Mouse (Mus musculus): Measurements from ENCODE around the gene H2-M10.6. TPM values are rescaled to one million over a fixed set of nuclear protein-coding genes. Genes with fewer than 3 reads are reported as not detected.

H2-M10.6 gene
- polyA plus RNA-seq, 1 experiment from 2014 or later: not detected

DNA sequence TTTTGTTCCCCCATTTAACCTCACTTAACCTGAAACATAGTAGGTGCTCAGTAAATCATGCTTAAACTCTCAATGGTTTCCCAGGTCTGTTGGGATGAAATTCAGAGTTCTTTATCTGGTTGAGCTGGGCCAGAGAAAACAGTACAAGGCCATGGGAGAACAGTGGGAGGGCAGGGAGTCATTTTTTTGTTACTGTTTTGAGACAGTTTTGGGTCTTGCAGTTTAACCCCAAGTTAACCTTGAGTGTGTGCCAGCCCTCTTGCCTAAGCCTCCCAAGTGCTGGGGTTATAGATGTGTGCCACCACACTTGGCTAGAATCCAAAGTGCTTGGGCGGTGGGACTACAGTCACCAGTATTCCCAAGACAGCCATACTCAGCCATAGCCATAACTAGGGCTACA is 32.8 kb downstream of the H2-M10.6 start:
- no peak overlapping the region for H3K27ac ChIP-seq
- no peak overlapping the region for H3K9ac ChIP-seq
- no peak for ATAC-seq (ENCODE audit: low FRiP score)
- H3K4me1 ChIP-seq: no peaks in the 10 kb centered on the region
- H3K36me3 ChIP-seq (replicated peaks): 0 out of 2 replicates have a peak, but pooled peaks cover 3% of the 10 kb centered on the region
- H3K27me3 ChIP-seq: no peaks in the 10 kb centered on the region
- 90% methylated on average over 1 of the region's 1 CpGs for WGBS
- no peak overlapping the region for H3K4me2 ChIP-seq
- no peak overlapping the region for H3K4me3 ChIP-seq (replicated peaks)
- no peaks in the 10 kb centered on the region for H3K9me3 ChIP-seq

DNA sequence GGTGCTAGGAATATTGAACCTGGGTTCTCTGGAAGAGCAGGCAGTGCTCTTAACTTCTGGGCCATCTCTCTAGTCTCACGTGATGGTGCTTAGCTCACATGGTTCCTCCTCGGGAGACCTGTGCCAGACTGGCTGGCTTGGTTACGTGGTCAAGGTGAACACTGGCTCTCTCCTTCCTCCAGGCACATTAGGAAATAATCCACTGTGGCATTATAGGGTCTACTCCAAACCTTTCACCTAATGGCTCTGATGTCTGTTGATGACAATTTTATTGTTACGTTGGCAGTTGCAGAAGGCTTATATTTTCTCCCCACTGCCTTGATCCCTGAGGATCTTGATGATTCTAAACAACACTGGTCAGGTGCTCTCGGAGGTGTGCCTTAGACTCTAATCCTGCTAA is 36.9 kb downstream of the H2-M10.6 start:
- Histone ChIP-seq H3K27ac (no peak overlapping the region), H3K4me2 (no peak overlapping the region), H3K4me1 (no peaks in the 10 kb centered on the region), H3K9me3 (no peaks in the 10 kb centered on the region), H3K27me3 (no peaks in the 10 kb centered on the region), H3K36me3 (replicated peaks) (peaks cover 34% of the 10 kb centered on the region), H3K4me3 (replicated peaks) (no peak overlapping the region), H3K9ac (no peak overlapping the region)
- no peak for ATAC-seq (ENCODE audit: low FRiP score)
- WGBS: 90% methylated on average over 5 of the region's 5 CpGs

DNA sequence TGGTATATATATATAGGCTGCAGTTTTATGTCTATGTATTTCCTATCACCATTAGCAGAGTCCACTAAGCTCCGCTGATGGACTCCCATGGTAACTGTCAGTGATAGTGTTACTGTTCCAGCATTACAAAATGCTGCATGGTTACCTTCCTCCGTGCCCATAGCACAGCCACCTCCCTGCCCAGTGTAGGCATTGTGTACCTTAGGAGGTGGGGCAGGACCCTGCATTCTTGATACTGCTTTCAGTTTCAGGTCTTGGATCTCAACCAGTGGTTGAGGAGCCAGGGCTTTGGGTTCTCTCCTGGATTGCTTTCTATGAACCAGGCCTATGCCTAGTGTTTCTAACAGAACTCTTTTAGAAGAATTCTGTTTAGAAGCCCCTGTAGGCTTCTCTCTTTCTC is 38.0 kb downstream of the H2-M10.6 start:
- Histone ChIP-seq H3K9ac (no peak overlapping the region), H3K4me2 (no peak overlapping the region), H3K27ac (no peak overlapping the region), H3K9me3 (no peaks in the 10 kb centered on the region), H3K4me1 (no peaks in the 10 kb centered on the region), H3K4me3 (replicated peaks) (no peak overlapping the region), H3K36me3 (replicated peaks) (peaks cover 45% of the 10 kb centered on the region), H3K27me3 (no peaks in the 10 kb centered on the region)
- no peak for ATAC-seq (ENCODE audit: low FRiP score)
- 94% methylated on average over 2 of the region's 2 CpGs for WGBS

DNA sequence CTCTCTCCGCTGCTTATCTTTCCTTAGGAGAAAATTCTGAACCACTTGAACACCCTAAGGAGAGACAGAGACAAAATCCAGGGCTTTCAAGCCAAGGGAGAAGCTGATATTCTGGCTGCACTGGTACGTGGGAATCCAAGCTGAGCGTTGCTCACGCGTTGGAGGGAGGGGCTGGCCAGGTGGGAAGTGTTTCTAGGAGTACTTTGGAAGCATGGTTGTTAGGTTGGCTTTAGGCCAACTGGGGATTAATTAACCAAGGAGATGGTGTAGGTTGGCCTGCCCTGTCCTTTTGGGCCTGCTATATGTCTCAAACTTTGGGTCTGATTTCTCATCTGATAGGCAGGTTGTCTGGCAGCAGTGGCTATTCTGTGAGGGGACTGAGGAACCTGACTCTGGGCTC is 39.2 kb downstream of the H2-M10.6 start:
- Histone ChIP-seq H3K27me3 (no peaks in the 10 kb centered on the region), H3K36me3 (replicated peaks) (peaks cover 55% of the 10 kb centered on the region), H3K4me1 (no peaks in the 10 kb centered on the region), H3K27ac (no peak overlapping the region), H3K9me3 (no peaks in the 10 kb centered on the region), H3K4me3 (replicated peaks) (no peak overlapping the region), H3K9ac (no peak overlapping the region), H3K4me2 (no peak overlapping the region)
- WGBS: 83% methylated on average over 5 of the region's 5 CpGs
- ATAC-seq (ENCODE audit: low FRiP score): no peak

DNA sequence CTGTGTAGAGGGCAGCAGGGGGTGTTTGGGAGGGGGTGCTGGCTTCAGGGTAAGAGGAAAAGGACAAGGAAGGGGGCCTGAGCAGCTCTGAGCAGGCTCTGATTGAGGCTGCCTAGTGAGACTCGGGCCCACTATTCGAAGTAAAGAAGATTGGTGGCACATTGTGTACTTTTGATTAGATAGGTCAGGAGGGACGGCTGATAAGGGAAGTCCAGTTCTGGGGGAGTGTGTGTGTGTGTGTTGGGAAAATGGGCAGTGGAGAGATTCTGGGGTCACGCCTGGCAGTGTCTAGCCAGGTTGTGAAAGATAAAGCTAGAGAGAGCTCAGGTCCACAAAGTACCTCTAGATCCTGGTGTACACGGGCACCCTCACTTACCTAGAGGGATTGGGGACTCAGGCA is 39.7 kb downstream of the H2-M10.6 start:
- Histone ChIP-seq H3K4me2 (no peak overlapping the region), H3K4me1 (no peaks in the 10 kb centered on the region), H3K9ac (no peak overlapping the region), H3K27me3 (no peaks in the 10 kb centered on the region), H3K36me3 (replicated peaks) (peaks cover 59% of the 10 kb centered on the region), H3K9me3 (no peaks in the 10 kb centered on the region), H3K27ac (no peak overlapping the region), H3K4me3 (replicated peaks) (no peak overlapping the region)
- no peak for ATAC-seq (ENCODE audit: low FRiP score)
- WGBS: 90% methylated on average over 5 of the region's 5 CpGs

DNA sequence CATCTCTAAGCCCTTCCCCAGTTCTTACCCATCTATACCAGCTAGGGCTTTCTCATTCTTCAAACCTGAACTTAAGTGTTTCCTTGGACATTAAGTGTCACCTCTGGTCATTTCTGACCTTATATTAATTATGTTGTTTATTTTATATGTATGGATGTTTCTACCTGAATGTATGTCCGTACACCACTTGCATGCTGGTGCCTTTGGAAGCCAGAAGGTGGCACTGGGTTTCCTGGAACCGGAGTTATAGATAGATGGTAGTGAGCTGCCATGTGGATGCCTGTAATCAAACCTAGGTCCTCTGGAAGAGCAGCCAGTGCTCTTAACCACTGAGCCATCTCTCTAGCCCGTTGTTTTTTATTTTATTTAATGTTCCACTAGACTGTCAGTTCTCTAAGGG is 43.5 kb downstream of the H2-M10.6 start:
- H3K9me3 ChIP-seq: no peaks in the 10 kb centered on the region
- 89% methylated on average over 3 of the region's 3 CpGs for WGBS
- no peaks in the 10 kb centered on the region for H3K4me1 ChIP-seq
- no peak overlapping the region for H3K27ac ChIP-seq
- H3K27me3 ChIP-seq: no peaks in the 10 kb centered on the region
- H3K4me3 ChIP-seq (replicated peaks): no peak overlapping the region
- H3K9ac ChIP-seq: no peak overlapping the region
- ATAC-seq (ENCODE audit: low FRiP score): no peak
- no peak overlapping the region for H3K4me2 ChIP-seq
- peaks cover 92% of the 10 kb centered on the region for H3K36me3 ChIP-seq (replicated peaks)

DNA sequence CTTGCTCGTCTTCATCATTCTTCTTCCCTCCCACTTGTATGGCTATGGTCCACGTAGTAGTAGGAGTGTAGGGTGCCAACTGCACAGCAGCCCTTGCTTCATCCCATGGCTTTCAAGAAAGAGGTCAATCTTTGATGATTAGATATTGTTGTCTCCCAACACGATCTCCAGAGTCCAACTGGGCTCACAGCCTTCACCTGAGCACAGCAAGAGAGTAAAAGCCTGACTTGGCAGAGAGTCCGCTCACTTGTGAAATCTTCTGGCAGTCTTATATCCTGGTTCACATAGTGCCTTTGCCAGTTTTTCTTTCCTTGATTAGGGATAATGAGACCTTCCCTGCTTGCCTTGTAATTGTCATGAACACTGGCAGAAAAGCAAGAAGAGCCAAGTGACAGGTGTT is 44.3 kb downstream of the H2-M10.6 start:
- H3K4me1 ChIP-seq: no peaks in the 10 kb centered on the region
- peaks cover 85% of the 10 kb centered on the region for H3K36me3 ChIP-seq (replicated peaks)
- no peaks in the 10 kb centered on the region for H3K27me3 ChIP-seq
- H3K9me3 ChIP-seq: no peaks in the 10 kb centered on the region
- H3K9ac ChIP-seq: no peak overlapping the region
- 92% methylated on average over 4 of the region's 4 CpGs for WGBS
- H3K4me3 ChIP-seq (replicated peaks): no peak overlapping the region
- ATAC-seq (ENCODE audit: low FRiP score): no peak
- H3K27ac ChIP-seq: no peak overlapping the region
- H3K4me2 ChIP-seq: no peak overlapping the region

DNA sequence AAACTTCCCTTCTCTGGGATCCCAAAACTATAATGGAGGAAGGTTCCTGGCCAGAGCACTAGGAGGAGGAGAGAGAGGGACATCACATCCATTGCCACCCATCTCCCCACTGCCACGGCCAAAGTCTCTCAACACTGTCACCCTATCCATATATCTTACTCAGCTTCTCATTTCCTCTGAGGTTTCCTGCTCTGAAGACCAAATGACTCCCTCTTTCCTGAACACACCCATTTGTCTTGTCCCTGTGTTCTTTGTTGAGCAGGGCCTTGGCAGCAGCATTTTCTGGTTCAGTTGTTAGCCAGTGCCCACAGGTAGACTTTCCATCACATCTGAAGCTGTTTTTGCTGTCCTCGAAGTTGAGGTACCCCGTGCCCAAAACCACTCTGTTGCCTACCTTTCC is 46.2 kb downstream of the H2-M10.6 start:
- Histone ChIP-seq H3K4me1 (no peaks in the 10 kb centered on the region), H3K27me3 (no peaks in the 10 kb centered on the region), H3K4me3 (replicated peaks) (no peak overlapping the region), H3K27ac (no peak overlapping the region), H3K36me3 (replicated peaks) (peaks cover 65% of the 10 kb centered on the region), H3K9ac (no peak overlapping the region), H3K4me2 (no peak overlapping the region), H3K9me3 (no peaks in the 10 kb centered on the region)
- WGBS: 95% methylated on average over 3 of the region's 3 CpGs
- ATAC-seq (ENCODE audit: low FRiP score): no peak

DNA sequence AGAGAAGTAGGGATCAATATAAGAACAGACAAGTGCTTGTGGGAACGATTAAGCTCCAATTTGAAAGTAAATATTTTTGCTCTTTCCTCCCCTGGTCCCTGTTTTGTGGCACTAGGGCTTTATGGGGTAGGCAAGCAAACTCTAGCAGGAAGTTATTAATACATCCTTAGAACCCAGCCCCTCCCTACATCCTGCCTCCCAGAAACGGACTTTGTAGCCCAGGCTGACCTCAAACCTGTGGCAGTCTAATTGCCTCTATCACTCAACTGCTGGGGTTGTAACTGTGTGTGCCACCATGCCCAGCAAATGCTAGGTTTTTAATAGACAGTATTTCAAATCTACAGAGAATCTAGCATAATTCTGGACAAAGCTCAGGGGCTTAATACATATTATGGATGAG is 49.7 kb downstream of the H2-M10.6 start:
- H3K27ac ChIP-seq: no peak overlapping the region
- H3K9ac ChIP-seq: no peak overlapping the region
- peaks cover 12% of the 10 kb centered on the region for H3K27me3 ChIP-seq
- H3K4me3 ChIP-seq (replicated peaks): no peak overlapping the region
- WGBS: 77% methylated on average over 2 of the region's 2 CpGs
- H3K4me2 ChIP-seq: no peak overlapping the region
- no peak for ATAC-seq (ENCODE audit: low FRiP score)
- peaks cover 2% of the 10 kb centered on the region; the same call in 1 of the 2 replicates for H3K4me1 ChIP-seq
- peaks cover 32% of the 10 kb centered on the region for H3K36me3 ChIP-seq (replicated peaks)
- H3K9me3 ChIP-seq: no peaks in the 10 kb centered on the region

Other genes starting within 250 kb of the H2-M10.6 start
- gene H2-M9, start 169.5 kb upstream of the H2-M10.6 start, polyA plus RNA-seq (2016; fragmentation: Nextera tagmentation; extraction: Ambion mirVana): not detected in 2 replicates
- not detected in 2 replicates for gene H2-M1, start 140.0 kb upstream of the H2-M10.6 start, polyA plus RNA-seq (2016; fragmentation: Nextera tagmentation; extraction: Ambion mirVana)
- not detected in 2 replicates for gene H2-M10.5, start 39.3 kb upstream of the H2-M10.6 start, polyA plus RNA-seq (2016; fragmentation: Nextera tagmentation; extraction: Ambion mirVana)
- gene Trim26, start 25.0 kb downstream of the H2-M10.6 start, polyA plus RNA-seq (2016; fragmentation: Nextera tagmentation; extraction: Ambion mirVana): 38.7 and 44.0 TPM in 2 replicates
- 0.14 and 0.24 TPM in 2 replicates for gene Trim15, start 55.0 kb downstream of the H2-M10.6 start, polyA plus RNA-seq (2016; fragmentation: Nextera tagmentation; extraction: Ambion mirVana)
- gene Trim10, start 57.4 kb downstream of the H2-M10.6 start, polyA plus RNA-seq (2016; fragmentation: Nextera tagmentation; extraction: Ambion mirVana): 4.7 and 7.1 TPM in 2 replicates
- gene Trim40, start 78.0 kb downstream of the H2-M10.6 start, polyA plus RNA-seq (2016; fragmentation: Nextera tagmentation; extraction: Ambion mirVana): not detected in 2 replicates
- gene Trim31, start 85.9 kb downstream of the H2-M10.6 start, polyA plus RNA-seq (2016; fragmentation: Nextera tagmentation; extraction: Ambion mirVana): not detected in 2 replicates
- 0.47 TPM in 1 of 2 replicates, not detected in the other for gene Rnf39, start 130.7 kb downstream of the H2-M10.6 start, polyA plus RNA-seq (2016; fragmentation: Nextera tagmentation; extraction: Ambion mirVana)
- gene Ppp1r11, start 139.6 kb downstream of the H2-M10.6 start, polyA plus RNA-seq (2016; fragmentation: Nextera tagmentation; extraction: Ambion mirVana): 136 and 146 TPM in 2 replicates
- gene Znrd1, start 146.4 kb downstream of the H2-M10.6 start, polyA plus RNA-seq (2016; fragmentation: Nextera tagmentation; extraction: Ambion mirVana): 79.5 and 86.7 TPM in 2 replicates
- 7.1 and 7.7 TPM in 2 replicates for gene Znrd1as, start 146.4 kb downstream of the H2-M10.6 start, polyA plus RNA-seq (2016; fragmentation: Nextera tagmentation; extraction: Ambion mirVana)
- gene 2410137M14Rik, start 169.1 kb downstream of the H2-M10.6 start, polyA plus RNA-seq (2016; fragmentation: Nextera tagmentation; extraction: Ambion mirVana): not detected in 2 replicates
- 1.3 and 1.6 TPM in 2 replicates for gene H2-M5, start 177.4 kb downstream of the H2-M10.6 start, polyA plus RNA-seq (2016; fragmentation: Nextera tagmentation; extraction: Ambion mirVana)
- gene Zfp57, start 189.0 kb downstream of the H2-M10.6 start, polyA plus RNA-seq (2016; fragmentation: Nextera tagmentation; extraction: Ambion mirVana): 193 and 197 TPM in 2 replicates
- gene Mog, start 211.2 kb downstream of the H2-M10.6 start, polyA plus RNA-seq (2016; fragmentation: Nextera tagmentation; extraction: Ambion mirVana): 1.1 and 1.2 TPM in 2 replicates
- gene Gabbr1, start 233.8 kb downstream of the H2-M10.6 start, polyA plus RNA-seq (2016; fragmentation: Nextera tagmentation; extraction: Ambion mirVana): 31.7 and 32.6 TPM in 2 replicates

All from forebrain, embryonic 12.5 days (tissue).